Comparison of ENCODE assay signal across 1 mouse cellular context in genomic region chr1:91533961-91534723, GRCm38 (mm10).
TF ChIP-seq lines count a peak whose summit lies in the region.

No protein-coding gene starts in this region.

TF ChIP-seq in MEL, 35 proteins besides CTCF, POLR2A, EP300 and RAD21 (continued from another document):
- TF ChIP-seq ZMIZ1 (IDR thresholded peaks at IDR 0.05; ENCODE audit: low read depth, low read length) (no peak), TBP (IDR thresholded peaks at IDR 0.05; ENCODE audit: low read depth, low read length) (no peak), POLR2AphosphoS2 (IDR thresholded peaks at IDR 0.05; ENCODE audit: low read length) (no peak)
